Mouse (Mus musculus) lung, embryonic 14.5 days (tissue): Measurements from ENCODE around the gene Fam110a. TPM values are rescaled to one million over a fixed set of nuclear protein-coding genes. Genes with fewer than 3 reads are reported as not detected.

Experiments
- ATAC-seq: fragments of 200-750 bp; cut with Nextera tagmentation; 2 replicates; pipeline ENCODE4 v1.8.0; 2017; ENCODE audit warnings: mild to moderate bottlenecking, moderate TSS enrichment, moderate library complexity; ENCODE audit not compliant: insufficient read depth
- DNase-seq: peaks from one replicate; pipeline ENCODE4 v3.0.0-alpha.2; 2015
- H3K27ac ChIP-seq: fragments of 300-500 bp; sonication (generic); 2 replicates; pipeline ENCODE4 v1.5.1; 2014; ENCODE audit warnings: low read depth, mild to moderate bottlenecking, moderate library complexity
- H3K27me3 ChIP-seq: fragments of 300-500 bp; sonication (generic); 2 replicates; pipeline ENCODE4 v1.6.1; 2014; ENCODE audit warnings: low read length, control low read depth; ENCODE audit not compliant: insufficient read depth
- H3K36me3 ChIP-seq: fragments of 300-500 bp; sonication (generic); 2 replicates; pipeline ENCODE4 v1.6.1; 2014; ENCODE audit warnings: control low read depth; ENCODE audit not compliant: insufficient read depth
- H3K4me1 ChIP-seq: fragments of 300-500 bp; sonication (generic); 2 replicates; pipeline ENCODE4 v1.6.1; 2014; ENCODE audit warnings: antibody characterized with exemption, control low read depth; ENCODE audit not compliant: insufficient read depth
- H3K4me2 ChIP-seq: fragments of 300-500 bp; sonication (generic); 2 replicates; pipeline ENCODE4 v1.6.1; 2014; ENCODE audit warnings: mild to moderate bottlenecking
- H3K4me3 ChIP-seq: fragments of 300-500 bp; sonication (generic); 2 replicates; pipeline ENCODE4 v1.5.1; 2014; ENCODE audit warnings: low read depth, low read length
- H3K9ac ChIP-seq: fragments of 300-500 bp; sonication (generic); 2 replicates; pipeline ENCODE4 v1.6.1; 2014
- H3K9me3 ChIP-seq: fragments of 300-500 bp; sonication (generic); 2 replicates; pipeline ENCODE4 v1.6.1; 2016; ENCODE audit warnings: low read depth, low read length, control low read depth
- CTCF ChIP-seq: IDR thresholded peaks from 2 replicates; pipeline ENCODE4 v1.5.1; 2016; ENCODE audit warnings: antibody characterized with exemption, low read depth
- WGBS: fragments of 180-500 bp; shearing (Covaris S2); extraction: QIAGEN DNeasy Blood & Tissue Kit; methylation state at CpG from one replicate; pipeline ENCODE4 v1.1.7; 2014; 5-methylcytosine and 5-hydroxymethylcytosine counted together
- polyA plus RNA-seq: library from polyadenylated mRNA; unstranded; fragments of >200 nt; fragmentation: Nextera tagmentation; extraction: Ambion mirVana; gene quantifications from 2 replicates; pipeline ENCODE4 v1.2.1, GENCODE M21; 2014

Gene Fam110a
- polyA plus RNA-seq, 1 experiment from 2014 or later: 29.3 TPM

DNA sequence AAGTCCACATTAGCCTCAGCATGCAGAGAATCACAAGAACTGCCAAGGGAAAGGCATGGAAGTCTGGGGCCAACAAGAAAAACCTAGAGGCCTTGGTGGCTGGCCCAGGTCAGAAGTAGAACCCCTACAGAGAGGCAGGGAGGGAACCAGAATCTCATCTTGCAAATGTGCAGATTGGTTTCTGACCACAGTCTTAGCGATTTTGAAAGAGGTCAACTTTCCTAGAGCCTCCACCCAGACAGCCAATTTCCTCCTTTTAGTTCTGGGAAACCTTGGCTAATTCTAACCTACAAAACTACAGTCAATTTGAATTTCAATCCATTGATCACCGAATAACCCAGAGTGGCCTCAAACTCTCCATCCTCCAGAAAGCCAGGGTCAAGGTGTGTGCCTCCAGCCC, 32.7 kb upstream of the Fam110a start:
- H3K27ac ChIP-seq: no peak overlapping the region
- WGBS: 59% methylated on average over 2 of the region's 2 CpGs
- no peaks in the 10 kb centered on the region for H3K27me3 ChIP-seq
- no peaks in the 10 kb centered on the region for H3K4me1 ChIP-seq
- H3K9me3 ChIP-seq: no peaks in the 10 kb centered on the region
- no peak overlapping the region for H3K9ac ChIP-seq
- TF ChIP-seq CTCF: no peak
- H3K4me3 ChIP-seq: no peak overlapping the region
- no peak overlapping the region for H3K4me2 ChIP-seq
- no peaks in the 10 kb centered on the region for H3K36me3 ChIP-seq
- DNase-seq (no peak), ATAC-seq (no peak)

DNA sequence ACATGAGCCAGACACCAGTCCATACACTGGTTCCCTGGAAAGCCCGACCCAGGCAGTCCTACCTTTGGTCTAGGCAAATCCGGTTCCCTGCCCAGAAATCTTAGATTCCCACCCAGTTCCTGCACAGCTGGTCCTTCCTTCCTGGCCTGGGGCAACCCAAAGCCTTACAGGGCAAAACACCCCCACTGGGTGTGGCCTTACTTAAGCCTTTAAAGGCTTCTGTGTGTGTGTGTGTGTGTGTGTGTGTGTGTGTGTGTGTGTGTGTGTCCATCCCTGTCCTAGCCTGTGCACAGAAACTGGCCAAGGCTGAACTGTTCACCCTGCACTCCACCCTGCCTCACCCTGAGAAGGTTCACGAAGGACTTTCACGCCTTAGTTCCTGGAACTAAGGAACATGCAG, 32.2 kb upstream of the Fam110a start:
- Histone ChIP-seq H3K4me2 (no peak overlapping the region), H3K9me3 (no peaks in the 10 kb centered on the region), H3K9ac (no peak overlapping the region), H3K36me3 (no peaks in the 10 kb centered on the region), H3K4me3 (no peak overlapping the region), H3K27me3 (no peaks in the 10 kb centered on the region), H3K27ac (no peak overlapping the region), H3K4me1 (no peaks in the 10 kb centered on the region)
- 69% methylated on average over 4 of the region's 4 CpGs for WGBS
- DNase-seq: peak; percentile 44
- peak; percentile 33; the same call in 1 of the 2 replicates for ATAC-seq
- TF ChIP-seq CTCF: no peak

DNA sequence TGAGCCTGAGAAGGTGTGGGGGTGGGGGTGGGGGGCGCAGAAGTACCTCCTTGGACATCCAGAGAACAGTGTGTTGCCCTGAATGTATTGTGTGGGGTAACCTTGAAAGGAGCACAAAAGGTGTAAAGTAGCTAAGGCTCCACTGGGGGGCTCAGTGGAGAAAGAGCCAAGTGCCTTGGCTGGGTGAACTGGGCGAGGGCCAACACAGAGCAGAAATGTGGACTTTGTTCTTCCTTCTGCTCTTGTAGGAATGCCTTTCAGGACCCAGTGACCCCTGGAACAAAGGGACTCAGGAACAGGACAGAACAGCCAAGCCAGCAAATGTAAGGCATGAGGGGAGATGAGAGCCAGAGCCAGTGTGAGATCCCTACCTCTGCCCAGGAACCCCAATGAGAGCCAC, 31.7 kb upstream of the Fam110a start:
- Histone ChIP-seq H3K9ac (no peak overlapping the region), H3K4me3 (no peak overlapping the region), H3K36me3 (no peaks in the 10 kb centered on the region), H3K27ac (no peak overlapping the region), H3K4me2 (no peak overlapping the region), H3K9me3 (no peaks in the 10 kb centered on the region), H3K27me3 (no peaks in the 10 kb centered on the region), H3K4me1 (no peaks in the 10 kb centered on the region)
- 41% methylated on average over 2 of the region's 2 CpGs for WGBS
- ATAC-seq (peak; percentile 16; the same call in 1 of the 2 replicates), DNase-seq (peak; percentile 61)
- TF ChIP-seq CTCF: peak; percentile 49; the same call in 1 of the 2 replicates

DNA sequence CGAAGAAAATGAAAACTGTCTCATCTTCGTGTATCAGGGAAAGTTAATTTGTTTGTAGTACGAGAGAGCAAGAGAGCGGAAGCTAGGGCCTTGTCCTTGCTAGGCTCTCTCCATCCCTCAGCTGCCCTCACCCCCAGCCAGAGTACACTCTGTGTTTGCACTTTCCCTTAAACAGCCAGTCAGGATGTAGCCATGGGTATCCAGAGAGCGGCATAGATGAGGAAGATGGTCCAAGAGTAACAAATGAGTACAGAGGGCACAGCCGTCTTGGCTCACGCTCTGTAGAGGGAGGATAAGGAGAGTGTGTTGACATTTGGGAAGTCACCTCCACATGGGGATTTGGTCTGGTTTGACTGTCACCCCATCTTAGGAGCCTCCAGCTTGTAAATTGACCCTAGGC, 30.6 kb upstream of the Fam110a start:
- no peak for TF ChIP-seq CTCF
- Histone ChIP-seq H3K27ac (no peak overlapping the region), H3K4me2 (no peak overlapping the region), H3K27me3 (no peaks in the 10 kb centered on the region), H3K9me3 (no peaks in the 10 kb centered on the region), H3K4me1 (no peaks in the 10 kb centered on the region), H3K36me3 (no peaks in the 10 kb centered on the region), H3K9ac (no peak overlapping the region), H3K4me3 (no peak overlapping the region)
- DNase-seq (no peak), ATAC-seq (no peak)
- WGBS: 75% methylated on average over 7 of the region's 7 CpGs

DNA sequence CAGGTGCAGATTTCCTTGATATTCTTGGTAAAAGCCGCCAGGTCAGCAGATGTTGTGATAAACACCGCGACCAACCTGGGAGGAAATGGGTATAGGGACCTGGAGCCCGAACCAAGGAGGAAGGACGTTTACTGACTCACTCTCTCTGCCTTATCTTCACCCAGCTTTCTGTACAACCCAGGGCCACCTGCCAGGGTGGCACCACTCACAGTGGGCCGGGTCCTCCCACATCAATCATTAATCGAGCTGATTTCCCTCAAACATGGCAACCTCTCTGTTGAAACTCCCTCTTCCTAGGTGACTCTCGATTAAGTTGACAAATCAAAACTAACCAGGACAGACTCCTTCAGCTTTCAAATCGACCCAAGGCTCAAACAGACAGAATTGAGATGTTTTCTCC, 30.2 kb upstream of the Fam110a start:
- DNase-seq (no peak), ATAC-seq (no peak)
- no peak for TF ChIP-seq CTCF
- Histone ChIP-seq H3K4me1 (no peaks in the 10 kb centered on the region), H3K9ac (no peak overlapping the region), H3K4me3 (no peak overlapping the region), H3K4me2 (no peak overlapping the region), H3K9me3 (no peaks in the 10 kb centered on the region), H3K27ac (no peak overlapping the region), H3K27me3 (no peaks in the 10 kb centered on the region), H3K36me3 (no peaks in the 10 kb centered on the region)
- WGBS: 66% methylated on average over 9 of the region's 9 CpGs

DNA sequence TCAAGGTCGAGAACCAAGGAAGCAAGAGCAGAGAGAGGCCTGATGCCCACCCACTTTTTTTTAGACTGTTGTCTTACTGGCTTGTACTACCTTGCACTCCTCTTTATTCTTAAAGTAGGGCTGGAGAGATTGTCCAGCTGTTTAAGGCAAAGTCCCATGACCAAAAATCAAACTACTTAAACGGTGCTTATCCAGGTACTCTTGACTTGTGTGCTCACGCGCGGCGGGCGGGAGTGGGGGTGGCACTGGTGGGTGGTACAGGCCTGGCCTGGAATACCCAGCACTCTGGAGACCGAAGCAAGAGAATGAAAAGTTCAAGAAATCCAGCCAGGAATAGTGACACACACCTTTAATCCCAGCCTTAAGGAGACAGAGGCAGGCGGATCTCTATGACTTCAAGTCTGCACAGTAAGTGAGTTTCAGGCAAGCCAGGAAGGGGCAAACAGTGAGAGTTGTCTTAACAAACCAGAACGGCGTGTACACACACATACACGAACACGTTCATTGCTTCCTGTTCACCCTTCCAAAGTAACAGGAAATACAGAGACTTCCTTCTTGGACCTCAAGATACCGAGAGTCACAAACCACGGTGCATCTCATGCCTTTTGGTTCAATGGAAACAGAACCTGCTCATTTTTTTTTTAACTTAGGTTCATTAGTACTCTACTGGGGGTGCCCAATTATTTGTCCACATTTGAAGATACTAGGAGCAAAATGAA, 29.2 kb upstream of the Fam110a start:
- DNase-seq: no peak
- WGBS: 68% methylated on average over 15 of the region's 15 CpGs
- H3K9me3 ChIP-seq: no peaks in the 10 kb centered on the region
- no peak overlapping the region for H3K4me3 ChIP-seq
- no peaks in the 10 kb centered on the region for H3K36me3 ChIP-seq
- ATAC-seq: no peak
- no peak overlapping the region for H3K27ac ChIP-seq
- no peaks in the 10 kb centered on the region for H3K27me3 ChIP-seq
- H3K4me1 ChIP-seq: no peaks in the 10 kb centered on the region
- no peak overlapping the region for H3K9ac ChIP-seq
- no peak for TF ChIP-seq CTCF
- H3K4me2 ChIP-seq: no peak overlapping the region

DNA sequence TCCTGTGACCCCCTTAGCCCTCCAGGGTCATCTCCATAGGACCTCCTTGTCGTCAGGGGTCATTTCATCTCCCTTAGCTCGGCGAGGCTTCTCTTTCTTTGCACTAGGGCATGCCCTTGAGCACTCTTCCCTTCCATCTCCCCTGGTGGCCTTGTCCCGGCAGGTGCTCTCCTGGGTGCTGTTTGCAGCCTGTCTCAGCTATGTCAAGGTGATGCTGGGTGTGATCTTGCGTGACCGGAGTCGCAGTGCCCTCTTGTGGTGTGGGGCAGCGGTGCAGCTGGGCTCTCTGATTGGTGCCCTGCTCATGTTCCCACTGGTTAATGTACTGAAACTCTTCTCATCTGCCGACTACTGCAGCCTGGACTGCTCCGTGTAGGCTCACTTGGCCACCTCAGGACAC, 27.8 kb upstream of the Fam110a start:
- H3K9me3 ChIP-seq: no peaks in the 10 kb centered on the region
- no peak for ATAC-seq
- H3K9ac ChIP-seq: no peak overlapping the region
- H3K4me1 ChIP-seq: no peaks in the 10 kb centered on the region
- H3K36me3 ChIP-seq: no peaks in the 10 kb centered on the region
- no peaks in the 10 kb centered on the region for H3K27me3 ChIP-seq
- H3K4me2 ChIP-seq: no peak overlapping the region
- WGBS: 48% methylated on average over 10 of the region's 10 CpGs
- H3K4me3 ChIP-seq: no peak overlapping the region
- no peak overlapping the region for H3K27ac ChIP-seq
- peak; percentile 63 for TF ChIP-seq CTCF
- no peak for DNase-seq
